Mouse (Mus musculus) testis, adult 2 months (tissue): Measurements from ENCODE around the gene Upb1. TPM values are rescaled to one million over a fixed set of nuclear protein-coding genes. Genes with fewer than 3 reads are reported as not detected.

Experiments
- H3K27ac ChIP-seq: fragments of 200-500 bp; 2 replicates; pipeline ENCODE4 v1.5.1; 2012; ENCODE audit warnings: low read depth, low read length; ENCODE audit not compliant: control insufficient read depth, insufficient read depth
- H3K27me3 ChIP-seq: fragments of 200-500 bp; 2 replicates; pipeline ENCODE4 v1.6.1; 2012; ENCODE audit warnings: mild to moderate bottlenecking, low read length, moderate library complexity; ENCODE audit not compliant: control insufficient read depth, insufficient read depth
- H3K36me3 ChIP-seq: fragments of 200-500 bp; 2 replicates; pipeline ENCODE4 v1.6.1; 2012; ENCODE audit warnings: mild to moderate bottlenecking, low read length; ENCODE audit not compliant: control insufficient read depth, insufficient read depth
- H3K4me1 ChIP-seq: fragments of 200-500 bp; 2 replicates; pipeline ENCODE4 v1.6.1; 2012; ENCODE audit warnings: low read length; ENCODE audit not compliant: control insufficient read depth, insufficient read depth
- H3K4me3 ChIP-seq: fragments of 200-500 bp; 2 replicates; pipeline ENCODE4 v1.5.1; 2012; ENCODE audit warnings: low read depth, mild to moderate bottlenecking, low read length, moderate library complexity, mixed read lengths; ENCODE audit not compliant: control insufficient read depth
- CTCF ChIP-seq: fragments of 200-500 bp; IDR thresholded peaks from 2 replicates; pipeline ENCODE4 v1.5.1; 2012; ENCODE audit warnings: low read depth, mild to moderate bottlenecking, inconsistent platforms, low read length, moderate library complexity; ENCODE audit not compliant: control insufficient read depth, insufficient read depth, insufficient replicate concordance
- POLR2A ChIP-seq: fragments of 200-500 bp; IDR thresholded peaks from 2 replicates; pipeline ENCODE4 v1.6.1; 2012; ENCODE audit warnings: low read depth, mild to moderate bottlenecking, inconsistent platforms, low read length, moderate library complexity; ENCODE audit not compliant: control insufficient read depth
- polyA plus RNA-seq: library from polyadenylated mRNA; depleted of rRNA; stranded (reverse); fragments of >200 nt; gene quantifications from 2 replicates; pipeline ENCODE4 v1.2.3, GENCODE M21; 2012

Upb1 gene
- polyA plus RNA-seq, 1 experiment: 0.20 TPM

DNA sequence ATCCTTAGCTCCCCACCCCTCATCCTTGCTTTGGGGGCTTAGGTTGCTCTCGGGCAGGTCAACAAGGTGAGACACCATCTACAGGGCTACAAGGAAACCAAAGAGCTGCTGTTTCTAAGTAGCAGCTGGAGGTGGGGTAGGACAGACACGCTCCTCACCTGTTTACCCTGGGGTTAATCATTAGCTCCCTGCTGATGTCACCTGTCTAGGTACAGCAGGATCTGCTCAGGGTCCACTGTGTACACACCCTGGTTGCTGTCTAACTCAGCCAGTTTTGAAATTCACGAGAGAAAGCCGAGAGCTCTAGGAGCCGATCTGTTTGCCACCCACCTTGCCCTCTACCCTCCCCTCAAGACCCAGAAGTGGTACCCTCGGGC is 28.1 kb downstream of the Upb1 start:
- Histone ChIP-seq H3K27me3 (no peaks in the 10 kb centered on the region), H3K4me3 (no peak overlapping the region), H3K27ac (no peak overlapping the region), H3K4me1 (no peaks in the 10 kb centered on the region; the same call in 1 of the 2 replicates), H3K36me3 (no peaks in the 10 kb centered on the region)
- TF ChIP-seq CTCF (no peak), POLR2A (no peak)

DNA sequence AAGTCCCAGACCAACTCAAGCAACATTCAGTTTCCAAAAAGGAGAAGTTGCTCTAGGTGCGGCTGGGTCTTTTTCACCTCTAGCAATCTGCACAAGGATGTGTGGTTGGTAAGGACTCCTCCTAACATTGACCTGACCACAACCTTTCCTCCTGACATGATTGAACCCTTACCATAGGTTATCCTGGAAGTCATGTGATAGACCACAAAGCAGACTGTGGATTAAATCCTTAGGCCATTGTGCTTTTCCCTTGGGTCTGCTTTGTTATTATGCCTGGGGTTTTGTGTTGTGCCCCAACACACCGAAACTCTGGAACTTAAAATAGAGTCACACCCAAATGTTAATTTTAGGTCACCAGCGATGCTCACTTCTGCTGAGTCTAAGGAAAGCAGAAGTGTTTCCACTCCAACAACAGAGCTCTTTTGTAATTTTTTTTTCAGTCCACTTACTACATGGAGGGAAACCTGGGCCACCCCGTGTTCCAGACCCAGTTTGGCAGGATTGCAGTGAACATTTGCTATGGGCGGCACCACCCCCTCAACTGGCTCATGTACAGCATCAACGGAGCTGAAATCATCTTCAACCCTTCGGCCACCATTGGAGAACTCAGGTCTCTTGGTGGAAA is 28.7 kb downstream of the Upb1 start:
- Histone ChIP-seq H3K4me3 (no peak overlapping the region), H3K36me3 (no peaks in the 10 kb centered on the region), H3K27ac (no peak overlapping the region), H3K27me3 (no peaks in the 10 kb centered on the region), H3K4me1 (no peaks in the 10 kb centered on the region; the same call in 1 of the 2 replicates)
- TF ChIP-seq POLR2A: no peak
- TF ChIP-seq CTCF: no peak

DNA sequence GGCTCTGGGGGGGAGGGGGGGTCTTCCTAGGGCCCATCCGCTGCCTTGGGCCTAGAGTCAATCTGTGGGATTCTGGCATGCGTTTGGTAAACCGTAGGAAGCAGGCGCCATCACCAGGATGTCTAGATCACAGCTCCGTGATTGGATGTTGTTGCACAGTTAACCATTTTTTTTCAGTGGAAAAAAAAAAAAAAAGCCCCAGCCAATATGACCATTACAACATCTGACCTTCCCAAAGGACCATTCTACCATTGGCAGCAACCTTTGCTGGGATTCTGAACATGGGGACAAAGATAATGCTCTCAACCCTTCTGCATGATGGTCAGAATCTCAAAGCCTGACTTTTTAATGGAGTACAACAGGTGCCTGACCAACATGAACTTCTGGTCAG is 29.2 kb downstream of the Upb1 start:
- no peaks in the 10 kb centered on the region; the same call in 1 of the 2 replicates for H3K4me1 ChIP-seq
- H3K36me3 ChIP-seq: no peaks in the 10 kb centered on the region
- H3K4me3 ChIP-seq: no peak overlapping the region
- no peaks in the 10 kb centered on the region for H3K27me3 ChIP-seq
- TF ChIP-seq POLR2A (no peak), CTCF (no peak)
- H3K27ac ChIP-seq: no peak overlapping the region

DNA sequence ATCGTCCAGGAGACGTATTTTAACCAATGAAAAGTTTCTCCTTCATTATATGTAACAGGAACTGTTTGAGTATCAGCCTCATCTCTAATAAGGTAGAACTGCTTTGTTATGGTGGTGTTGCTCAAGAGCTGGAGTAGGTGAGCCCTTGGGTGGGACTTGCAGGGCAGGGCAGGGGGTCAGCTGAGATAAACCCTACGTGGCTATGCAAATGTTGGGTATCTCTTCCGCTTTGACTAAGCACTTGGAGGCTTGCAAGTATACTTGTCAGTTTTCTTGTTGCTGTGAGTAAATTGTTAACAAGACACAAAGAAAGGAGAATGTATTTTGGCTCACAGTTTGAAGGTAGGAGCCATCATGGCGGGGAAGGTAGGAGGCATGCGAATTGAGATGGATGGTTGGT is 29.7 kb downstream of the Upb1 start:
- TF ChIP-seq POLR2A: no peak
- no peak for TF ChIP-seq CTCF
- no peak overlapping the region for H3K27ac ChIP-seq

DNA sequence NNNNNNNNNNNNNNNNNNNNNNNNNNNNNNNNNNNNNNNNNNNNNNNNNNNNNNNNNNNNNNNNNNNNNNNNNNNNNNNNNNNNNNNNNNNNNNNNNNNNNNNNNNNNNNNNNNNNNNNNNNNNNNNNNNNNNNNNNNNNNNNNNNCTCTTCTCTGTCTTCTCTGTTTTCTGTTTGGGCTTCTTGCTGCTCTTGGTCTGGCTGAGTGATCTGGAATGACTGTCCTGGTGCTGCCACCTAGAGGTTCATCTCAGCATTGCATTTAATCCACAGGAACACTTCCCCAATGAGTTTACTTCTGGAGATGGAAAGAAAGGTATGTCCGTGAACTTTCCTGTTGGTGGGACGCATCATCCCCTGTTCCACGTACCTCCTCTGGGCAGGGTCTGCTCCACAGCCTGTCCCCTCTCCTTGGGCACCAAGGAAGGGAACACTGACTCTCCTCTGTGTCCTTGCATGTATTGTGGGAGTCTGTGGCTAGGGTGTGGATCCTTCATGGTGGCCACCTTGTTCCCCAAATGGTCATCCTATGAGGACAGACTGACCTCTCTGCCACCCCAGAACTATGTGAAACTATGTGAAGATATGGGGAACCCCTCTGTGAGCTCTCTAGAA is 35.8 kb downstream of the Upb1 start:
- peak; percentile 31; the same call in 1 of the 2 replicates for TF ChIP-seq CTCF
- TF ChIP-seq POLR2A: no peak
- Histone ChIP-seq H3K4me3 (no peak overlapping the region), H3K36me3 (no peaks in the 10 kb centered on the region), H3K4me1 (no peaks in the 10 kb centered on the region; the same call in 1 of the 2 replicates), H3K27ac (no peak overlapping the region), H3K27me3 (no peaks in the 10 kb centered on the region)

More for the DNA sequence above, 29.7 kb downstream of the Upb1 start:
- Histone ChIP-seq H3K4me3 (no peak overlapping the region), H3K27me3 (no peaks in the 10 kb centered on the region), H3K4me1 (no peaks in the 10 kb centered on the region; the same call in 1 of the 2 replicates), H3K36me3 (no peaks in the 10 kb centered on the region)

DNA sequence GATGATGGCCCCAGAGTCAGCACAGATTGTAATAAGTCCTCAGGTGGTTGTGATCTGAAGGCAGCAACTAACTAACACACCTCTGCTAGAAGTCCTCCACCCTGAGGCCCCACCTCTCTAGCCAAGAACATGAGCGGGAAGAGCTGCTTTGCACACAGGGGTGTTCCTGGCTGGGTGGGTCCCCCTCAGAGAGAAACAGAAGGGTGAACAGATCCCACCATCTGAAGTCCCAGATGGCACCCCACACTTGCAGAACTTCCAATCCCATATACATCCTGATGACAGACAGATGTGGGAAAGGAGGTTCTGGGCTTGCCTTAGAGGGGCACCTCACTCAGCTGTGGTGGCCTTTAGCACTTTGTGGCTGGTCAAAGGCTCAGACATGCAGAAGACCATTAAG is 36.4 kb downstream of the Upb1 start:
- TF ChIP-seq CTCF: no peak
- TF ChIP-seq POLR2A: no peak
- H3K27ac ChIP-seq: no peak overlapping the region
- no peaks in the 10 kb centered on the region for H3K27me3 ChIP-seq
- no peak overlapping the region for H3K4me3 ChIP-seq
- no peaks in the 10 kb centered on the region for H3K36me3 ChIP-seq
- no peaks in the 10 kb centered on the region for H3K4me1 ChIP-seq

DNA sequence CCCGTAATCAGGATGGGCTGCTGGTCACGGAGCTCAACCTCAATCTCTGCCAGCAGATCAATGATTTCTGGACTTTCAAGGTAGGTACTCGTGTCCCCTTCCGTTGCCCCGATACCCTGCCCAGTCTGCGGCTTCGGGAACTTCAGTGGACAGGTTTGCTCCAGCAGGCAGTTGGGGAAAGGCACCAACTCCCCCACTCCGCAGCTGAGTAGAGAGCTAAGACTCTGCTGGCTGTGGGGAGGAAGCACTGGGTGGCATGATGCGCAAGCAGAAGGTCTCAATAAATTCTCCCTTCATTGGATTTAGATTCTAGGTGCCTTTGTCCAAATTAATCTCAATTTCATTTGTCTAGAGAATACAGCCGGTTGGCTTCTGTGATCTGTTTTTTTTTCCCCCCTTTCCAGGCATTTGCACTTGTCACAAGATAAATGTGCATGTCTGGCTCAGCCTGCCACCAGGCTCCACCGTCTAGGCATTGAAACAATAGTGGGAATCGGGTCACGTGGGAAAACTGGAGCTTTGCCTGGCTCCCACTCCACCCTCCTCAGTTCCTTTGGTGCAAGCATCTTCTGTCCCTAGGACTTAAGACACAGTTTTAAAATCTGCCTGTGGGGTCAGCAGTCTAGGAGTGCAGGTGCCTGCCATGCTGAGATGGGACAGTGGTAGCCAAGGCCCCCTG is 37.4 kb downstream of the Upb1 start:
- Histone ChIP-seq H3K27me3 (no peaks in the 10 kb centered on the region), H3K4me3 (no peak overlapping the region), H3K36me3 (no peaks in the 10 kb centered on the region), H3K27ac (no peak overlapping the region), H3K4me1 (no peaks in the 10 kb centered on the region)
- no peak for TF ChIP-seq CTCF
- no peak for TF ChIP-seq POLR2A
